Mouse (Mus musculus): ENCODE measurements at regions not wholly inside any gene's neighbourhood (a gene's known extent, or its start where the extent isn't known, plus 50 kb on each side); places are given as distances from the start of the nearest gene placed in this dataset.

DNA sequence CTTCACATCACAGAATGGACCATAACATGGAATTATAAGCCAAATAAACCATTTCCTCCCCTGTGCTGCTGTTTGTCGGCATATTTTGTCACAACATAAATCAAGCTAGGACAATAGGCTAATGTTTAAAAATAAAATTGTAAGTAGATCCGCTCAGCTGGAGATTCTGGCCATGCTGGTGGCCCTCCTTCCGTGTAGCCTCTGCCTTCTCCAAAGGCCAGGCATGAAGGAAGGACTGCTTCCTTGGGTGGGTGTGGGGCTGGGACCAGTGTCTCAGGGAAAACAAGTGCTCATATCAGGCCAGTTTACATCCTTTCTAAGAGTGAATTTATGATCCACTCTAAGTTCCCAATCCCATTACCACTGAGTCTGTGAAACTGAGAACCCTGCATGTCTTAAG lies 206.3 kb upstream of the Ppp2r2d start:
- no peak for DNase-seq (ENCODE audit: low read depth, low spot score)

DNA sequence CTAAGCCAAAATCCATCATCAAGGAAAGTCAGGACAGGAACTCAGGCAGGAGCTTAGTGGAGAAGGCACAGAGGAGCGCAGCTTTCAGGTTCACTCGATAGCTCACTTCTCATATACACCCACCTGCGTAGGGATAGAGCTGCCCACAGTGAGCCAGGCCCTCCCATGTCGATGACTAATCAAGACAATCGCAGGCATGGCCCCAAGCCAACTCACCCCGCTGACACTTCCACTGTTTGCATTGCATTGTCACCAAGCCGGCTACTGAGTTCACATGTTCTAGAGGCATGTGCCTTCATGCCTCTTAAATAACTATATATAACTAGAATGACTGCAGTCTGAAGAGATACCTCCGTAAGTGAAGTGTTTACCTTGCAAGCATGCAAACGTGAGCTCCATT lies 219.8 kb upstream of the Ppp2r2d start:
- no peak for DNase-seq (ENCODE audit: low read depth, low spot score)

DNA sequence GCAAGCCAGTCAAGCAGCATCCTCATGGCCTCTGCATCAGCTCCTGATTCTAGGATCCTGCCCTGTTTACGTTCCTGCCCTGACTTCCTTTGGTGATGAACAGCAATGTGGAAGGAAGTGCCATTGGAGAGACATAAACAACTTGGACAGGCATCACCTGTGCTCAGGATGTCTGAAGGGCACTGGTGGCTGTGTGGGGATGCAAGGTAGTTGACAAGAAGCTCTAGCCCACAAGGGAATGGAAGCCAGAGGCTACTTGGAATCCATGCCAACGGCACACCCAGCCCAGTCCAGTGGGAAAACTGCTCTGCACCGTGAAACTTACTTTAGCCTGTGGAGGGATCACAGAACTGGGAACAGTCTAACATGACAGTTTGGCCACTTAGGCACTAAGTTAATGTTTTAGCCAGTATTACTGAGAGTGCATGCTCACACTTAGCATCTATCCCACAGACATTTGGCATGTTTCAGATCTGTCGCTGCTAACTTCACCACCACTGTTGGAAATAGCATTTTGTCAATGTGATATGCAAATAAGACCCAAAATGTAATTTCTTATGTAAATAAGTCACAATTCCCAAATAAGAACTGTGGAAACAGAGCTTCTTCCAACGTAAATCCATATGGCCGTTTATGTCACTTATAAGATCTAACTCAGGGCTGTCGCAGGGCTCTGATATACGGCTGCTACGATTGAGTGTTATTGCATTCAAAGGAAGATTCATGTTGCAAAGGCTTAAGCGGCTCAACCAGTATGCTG lies 223.5 kb upstream of the Tcerg1l start:
- DNase-seq (ENCODE audit: low read depth, low spot score), result no peak

DNA sequence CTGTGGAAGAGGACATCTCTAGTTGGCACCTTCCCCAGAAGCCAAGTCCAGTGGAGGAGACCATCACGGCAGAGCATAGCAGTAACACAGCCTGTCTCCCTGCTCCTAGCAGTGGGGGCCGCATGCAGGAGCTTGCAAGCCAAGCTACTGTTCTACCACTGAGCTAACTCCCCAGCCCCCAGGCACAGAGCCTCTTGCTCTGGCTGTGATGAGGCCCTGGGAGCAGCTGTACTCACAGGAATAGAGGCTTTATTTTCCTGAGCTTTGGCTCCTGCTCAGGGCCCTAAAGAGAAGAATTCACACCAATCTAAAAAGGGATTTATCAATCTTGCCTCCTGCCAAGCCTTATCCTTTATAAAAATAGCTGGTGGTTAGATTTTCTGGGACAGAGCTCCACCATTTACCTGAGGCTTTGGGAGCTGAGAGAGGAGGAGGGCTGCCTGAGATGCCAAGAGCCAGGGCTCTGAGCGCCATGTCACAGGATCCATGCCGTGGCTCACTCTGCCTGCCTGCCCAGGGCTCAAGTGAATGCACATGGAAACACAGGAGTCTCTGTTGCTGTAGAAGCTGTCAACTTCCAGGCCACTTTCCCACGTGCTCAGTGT lies 222.7 kb upstream of the Tcerg1l start:
- DNase-seq (ENCODE audit: low read depth, low spot score), result no peak

DNA sequence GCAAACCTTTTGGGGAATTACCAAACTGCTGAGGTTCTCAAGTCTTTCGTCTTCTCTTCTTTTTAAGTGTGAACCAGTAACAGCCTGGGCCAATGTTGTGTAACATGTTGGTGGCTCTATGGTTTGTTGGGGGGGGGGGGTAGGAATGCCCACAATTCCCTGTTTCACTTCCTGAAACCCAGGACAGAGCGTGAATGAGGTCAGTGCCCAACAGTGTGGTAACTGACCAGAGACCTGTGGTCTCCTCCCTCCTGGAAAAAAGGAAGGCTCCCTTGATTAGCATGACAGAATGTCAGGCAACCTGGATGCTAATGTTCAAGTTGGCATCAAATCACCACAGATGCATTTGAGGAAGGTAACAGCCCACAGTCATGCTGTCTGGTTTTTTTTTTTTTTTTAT lies 218.9 kb upstream of the Tcerg1l start:
- DNase-seq (ENCODE audit: low read depth, low spot score), result no peak

DNA sequence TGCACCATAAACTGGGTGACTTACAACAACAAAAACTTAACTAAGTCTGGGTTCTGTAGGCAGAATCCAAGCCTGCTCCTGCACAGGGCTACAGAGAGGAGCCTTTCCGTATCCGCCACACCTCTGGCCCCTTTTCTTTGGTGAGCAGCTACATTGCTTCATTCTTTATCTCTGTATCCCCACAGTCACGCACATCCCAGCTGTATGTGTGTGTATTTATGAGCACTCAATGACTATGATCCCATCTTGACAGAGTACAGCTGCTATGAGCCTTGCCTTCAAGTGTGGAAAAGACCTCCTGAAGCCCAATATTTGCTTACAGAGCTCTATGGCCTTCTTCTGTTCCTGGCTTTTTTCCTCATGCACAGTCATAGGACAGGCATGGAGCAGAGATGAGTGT lies 212.1 kb upstream of the Tcerg1l start:
- no peak for DNase-seq (ENCODE audit: low read depth, low spot score)

DNA sequence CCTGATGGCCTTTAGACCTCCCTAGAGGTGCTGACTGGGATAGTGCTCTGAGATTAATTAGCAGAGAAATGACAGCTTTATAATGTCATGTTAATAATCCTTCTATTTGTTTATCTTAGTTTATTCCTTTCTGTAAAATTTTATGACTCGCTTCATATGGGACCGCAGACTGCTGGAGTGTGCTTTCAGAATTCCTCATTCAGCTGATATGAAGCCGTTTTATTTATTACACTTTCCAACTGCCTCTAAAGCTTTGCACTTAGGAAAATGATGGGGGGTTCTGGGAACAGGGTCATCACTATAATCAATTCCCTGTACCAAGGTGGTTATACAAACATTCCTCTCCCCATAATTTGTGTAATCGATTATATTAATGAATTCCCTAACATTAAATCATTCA lies 211.6 kb upstream of the Tcerg1l start:
- DNase-seq (ENCODE audit: low read depth, low spot score), result no peak

DNA sequence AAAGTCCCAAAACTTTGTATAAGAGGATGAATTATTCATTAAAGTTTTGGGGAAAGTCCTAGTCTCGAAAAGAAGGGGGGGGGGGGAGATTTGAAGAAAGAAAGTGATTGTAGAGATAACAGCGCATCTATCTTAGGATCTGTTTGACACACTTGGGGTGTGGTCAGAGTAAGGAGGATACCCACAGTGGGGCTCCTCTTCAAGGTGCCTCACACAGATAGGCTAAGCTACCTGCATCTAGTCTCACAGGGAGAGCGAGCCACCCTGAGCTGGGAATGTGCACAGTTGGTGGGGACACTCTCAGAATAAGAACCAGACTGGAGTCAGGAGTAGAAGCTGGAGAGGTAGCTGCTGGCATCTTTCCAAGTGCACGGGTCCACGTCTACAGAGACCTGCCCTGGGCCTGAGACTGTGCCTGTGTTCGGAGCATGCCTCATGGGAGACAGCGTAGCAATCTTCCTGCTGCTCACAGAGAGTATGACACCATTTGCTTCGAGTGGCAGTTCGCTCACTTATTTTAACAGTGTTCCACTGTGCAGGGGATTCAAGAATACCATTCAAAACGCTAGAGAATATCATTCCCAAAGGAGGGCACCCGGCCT lies 208.9 kb upstream of the Tcerg1l start:
- no peak for DNase-seq (ENCODE audit: low read depth, low spot score)

DNA sequence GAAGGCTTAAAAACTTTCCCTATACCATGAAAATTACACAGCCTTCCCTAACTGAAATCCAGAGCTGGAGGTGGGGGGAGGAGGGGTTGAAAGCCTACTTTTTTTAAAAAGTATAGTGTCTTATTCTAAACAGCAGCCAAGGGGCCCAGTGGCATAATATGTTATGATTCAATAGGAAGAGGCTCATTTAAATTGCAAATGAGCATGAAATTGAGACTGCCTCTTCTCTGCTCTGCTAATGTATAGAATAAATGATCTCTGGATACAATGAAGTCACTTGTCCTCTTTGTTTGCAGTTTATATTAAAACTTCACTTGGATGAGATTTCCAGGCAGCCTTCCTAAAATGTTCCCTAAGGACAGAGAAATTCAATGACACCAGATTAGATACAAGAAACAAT lies 208.4 kb upstream of the Tcerg1l start:
- no peak for DNase-seq (ENCODE audit: low read depth, low spot score)

DNA sequence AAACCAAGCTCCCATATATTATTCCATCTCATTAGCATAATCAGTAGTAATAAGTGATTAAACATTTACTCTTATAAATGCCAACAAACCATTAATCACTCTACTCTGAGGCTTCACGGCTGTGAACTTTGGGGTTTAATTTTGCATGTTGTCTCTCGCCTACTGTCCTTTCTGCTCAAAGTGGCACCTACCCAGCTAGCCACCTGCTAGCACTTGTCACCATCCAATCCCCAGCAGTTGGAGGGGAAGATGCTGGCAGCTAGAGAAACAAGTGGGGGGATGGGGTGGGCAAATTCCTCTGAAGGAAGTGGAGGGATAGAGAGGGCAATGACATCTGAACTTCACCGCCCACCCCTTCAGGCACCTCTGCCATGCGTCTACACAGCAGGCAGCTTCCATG lies 204.2 kb upstream of the Tcerg1l start:
- no peak for DNase-seq (ENCODE audit: low read depth, low spot score)

DNA sequence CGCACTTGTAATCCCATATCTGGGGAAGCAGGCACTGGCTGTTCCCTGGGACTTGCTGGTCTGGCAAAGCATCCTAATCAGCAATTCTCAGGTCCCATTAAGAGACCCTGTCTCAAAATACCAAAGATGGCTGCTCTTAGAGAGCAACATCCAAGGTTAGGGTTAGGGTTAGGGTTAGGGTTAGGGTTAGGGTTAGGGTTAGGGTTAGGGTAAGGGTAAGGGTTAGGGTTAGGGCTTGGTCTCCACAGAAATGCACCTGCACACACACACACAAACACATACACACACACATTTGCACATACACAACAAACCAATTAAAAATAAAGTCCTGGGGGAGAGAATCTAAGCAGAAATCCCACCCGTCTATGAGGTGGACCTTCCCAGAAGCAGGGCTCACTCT lies 195.8 kb upstream of the Tcerg1l start:
- no peak for DNase-seq (ENCODE audit: low read depth, low spot score)

DNA sequence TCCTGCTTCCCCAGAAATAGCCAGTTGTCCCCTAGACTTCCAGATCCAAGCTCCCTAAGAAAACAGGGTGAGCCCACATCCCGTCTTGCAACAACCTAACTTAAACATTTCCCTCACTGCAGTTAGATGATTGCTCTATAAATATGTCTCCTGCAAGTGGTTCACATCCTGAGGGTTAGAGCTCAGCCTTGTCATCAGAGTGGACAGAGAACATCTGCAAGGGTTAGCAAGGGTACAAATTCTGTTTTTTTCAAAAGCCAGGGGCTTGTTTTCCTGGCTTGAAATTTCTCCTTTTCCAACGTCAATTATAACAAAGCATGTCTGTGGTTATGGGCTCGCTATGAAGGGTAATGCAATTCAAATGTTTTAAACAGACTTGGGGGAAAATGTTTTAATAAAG lies 169.8 kb upstream of the Tcerg1l start:
- no peak for DNase-seq (ENCODE audit: low read depth, low spot score)

DNA sequence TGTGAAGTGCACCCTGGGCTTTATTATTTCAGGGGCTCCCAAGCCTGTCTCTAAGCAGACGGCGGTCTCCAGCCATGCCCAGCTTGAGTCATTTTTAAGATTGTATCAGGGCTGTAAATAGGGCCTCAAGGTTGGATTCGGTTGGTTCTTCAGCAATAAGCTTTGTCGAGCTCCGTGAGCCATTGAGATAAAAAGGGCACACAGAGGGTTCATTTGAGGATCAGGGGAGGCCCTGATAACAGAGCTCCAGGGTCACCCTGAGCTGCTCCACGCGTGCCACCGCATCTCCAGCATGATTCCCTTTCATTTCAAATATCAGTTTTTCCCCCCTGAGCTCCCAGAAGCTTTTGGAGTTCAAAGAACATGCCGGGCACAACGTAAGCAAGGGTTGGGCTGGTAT lies 154.1 kb upstream of the Tcerg1l start:
- DNase-seq (ENCODE audit: low read depth, low spot score), result no peak

DNA sequence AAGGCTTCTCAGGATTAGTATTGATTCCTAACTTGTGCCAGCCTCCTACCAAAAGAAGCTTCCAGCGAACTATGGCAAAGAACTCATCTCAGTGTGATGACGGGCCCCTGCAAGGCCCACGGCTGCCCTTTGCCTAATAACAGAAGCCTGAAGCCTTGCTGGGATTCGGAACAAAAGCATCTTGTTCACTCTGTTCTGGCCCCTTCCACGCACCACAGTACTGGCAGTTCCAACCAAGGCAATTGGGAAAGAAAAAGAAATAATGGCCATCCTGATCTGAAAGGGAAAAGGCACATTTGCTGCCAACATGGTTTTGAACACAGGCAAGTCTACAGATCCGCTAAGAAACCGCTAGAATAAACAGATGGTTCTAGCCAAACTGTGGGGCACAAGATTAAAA lies 150.4 kb upstream of the Tcerg1l start:
- DNase-seq (ENCODE audit: low read depth, low spot score), result no peak

DNA sequence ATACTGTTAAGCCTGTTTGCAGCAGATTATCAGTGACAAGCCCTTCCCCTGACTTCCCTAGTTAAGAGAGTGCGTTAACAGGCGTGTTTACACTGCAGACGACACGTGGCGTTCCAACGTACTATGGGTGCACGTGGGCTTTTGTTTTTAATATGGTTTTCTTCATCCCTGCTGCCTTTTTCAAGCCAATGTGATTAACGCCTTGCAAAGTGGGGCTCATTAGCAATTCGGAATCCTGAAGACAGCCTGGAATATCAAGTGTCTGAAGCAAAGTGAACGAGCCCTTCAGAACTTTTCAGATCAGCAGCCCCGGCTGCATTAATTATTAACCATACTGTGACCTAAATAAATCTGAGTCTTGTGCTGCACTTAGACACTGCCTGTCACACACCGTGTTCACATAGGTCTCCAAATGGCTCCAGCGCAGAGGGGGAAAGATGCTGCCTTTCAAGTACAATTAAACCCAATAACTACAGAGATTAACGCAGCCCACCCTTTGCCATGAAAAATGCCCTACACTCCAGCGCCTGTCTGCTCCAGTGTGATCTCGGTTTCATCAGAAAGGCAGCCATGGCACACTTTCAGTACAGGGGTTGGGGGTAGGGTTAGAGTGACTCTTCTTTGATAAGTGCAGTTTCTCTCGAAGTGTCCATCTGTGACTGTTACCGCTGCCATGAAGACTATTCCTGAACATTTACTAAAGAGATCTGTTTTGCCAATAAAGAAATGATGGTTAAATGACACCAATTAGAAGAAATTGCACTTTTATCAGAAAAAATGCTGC lies 140.7 kb upstream of the Tcerg1l start:
- no peak for DNase-seq (ENCODE audit: low read depth, low spot score)

DNA sequence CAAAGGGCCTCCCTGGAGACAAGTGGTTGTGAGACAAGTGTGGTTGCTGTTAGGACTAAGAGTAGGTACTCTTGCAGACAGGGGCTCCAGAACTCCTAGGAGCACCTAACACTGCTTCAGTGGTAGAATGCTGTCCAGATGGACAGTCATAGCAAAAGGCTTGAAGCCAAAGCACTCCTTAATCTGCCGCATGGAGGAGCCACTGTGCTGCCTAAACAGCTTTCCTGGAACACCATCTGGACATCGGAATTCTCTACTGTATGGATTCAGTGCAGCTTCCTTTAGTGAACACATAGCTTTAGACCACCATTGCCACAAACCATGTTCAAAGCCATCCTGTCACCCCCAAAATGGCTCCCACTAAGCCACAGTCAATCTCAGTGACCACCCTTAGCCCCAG lies 128.6 kb upstream of the Tcerg1l start:
- no peak for DNase-seq (ENCODE audit: low read depth, low spot score)

DNA sequence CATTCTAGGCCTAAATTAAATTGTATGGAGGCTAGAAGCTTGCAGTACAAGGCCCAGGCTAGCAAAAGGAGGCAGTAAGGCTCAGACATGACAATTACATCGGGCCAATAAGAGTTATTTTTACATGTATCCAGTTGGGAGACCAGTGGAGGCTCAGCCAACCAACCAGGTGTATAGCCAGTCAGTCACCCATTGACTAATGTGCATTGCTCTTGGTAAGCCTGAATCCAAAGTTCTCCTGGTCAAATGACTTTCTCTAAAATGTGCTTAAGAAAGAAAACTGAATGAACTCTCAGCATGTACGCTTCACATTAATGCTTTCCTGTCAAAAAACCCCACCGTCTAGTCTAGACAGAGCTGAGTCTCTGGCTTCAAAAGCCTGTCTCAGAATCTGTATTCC lies 127.4 kb upstream of the Tcerg1l start:
- DNase-seq (ENCODE audit: low read depth, low spot score), result no peak

DNA sequence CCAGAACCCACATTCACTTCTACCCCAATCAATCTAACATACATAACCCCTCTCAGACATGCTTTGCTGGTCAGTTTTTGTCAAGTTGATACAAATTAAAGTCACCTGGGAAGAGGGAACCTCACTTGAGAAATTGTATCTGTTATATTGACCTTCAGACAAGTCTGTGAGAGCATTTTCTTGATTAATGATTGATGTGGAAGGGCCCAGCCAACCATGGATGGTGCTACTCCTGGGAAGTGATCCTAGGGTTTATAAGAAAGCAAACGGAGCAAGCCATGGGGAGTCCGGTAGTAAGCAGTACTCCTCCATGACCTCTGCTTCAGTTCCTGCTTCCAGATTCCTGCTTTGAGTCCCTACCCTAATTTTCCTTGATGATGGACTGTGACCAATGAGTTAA lies 116.6 kb upstream of the Tcerg1l start:
- no peak for DNase-seq (ENCODE audit: low read depth, low spot score)

DNA sequence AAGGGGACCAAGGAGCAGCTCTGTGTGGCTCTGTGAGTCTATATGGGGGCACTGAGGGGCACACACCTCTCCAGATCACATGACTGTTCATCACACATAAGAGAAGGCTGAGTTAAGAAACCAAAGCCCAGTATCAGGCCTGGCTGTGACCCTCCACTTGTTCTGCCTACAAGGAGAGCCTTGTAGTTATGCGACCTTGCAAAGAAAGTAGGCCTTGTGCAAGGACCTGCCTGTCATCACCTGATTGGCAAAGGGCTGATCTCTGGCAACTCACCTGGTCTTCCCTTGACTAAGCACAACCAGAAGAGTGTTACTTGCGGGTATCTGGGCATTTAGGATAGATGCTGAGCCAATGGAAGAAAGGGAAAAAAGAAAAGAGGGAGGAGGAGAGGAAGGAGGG lies 107.7 kb upstream of the Tcerg1l start:
- no peak for DNase-seq (ENCODE audit: low read depth, low spot score)

DNA sequence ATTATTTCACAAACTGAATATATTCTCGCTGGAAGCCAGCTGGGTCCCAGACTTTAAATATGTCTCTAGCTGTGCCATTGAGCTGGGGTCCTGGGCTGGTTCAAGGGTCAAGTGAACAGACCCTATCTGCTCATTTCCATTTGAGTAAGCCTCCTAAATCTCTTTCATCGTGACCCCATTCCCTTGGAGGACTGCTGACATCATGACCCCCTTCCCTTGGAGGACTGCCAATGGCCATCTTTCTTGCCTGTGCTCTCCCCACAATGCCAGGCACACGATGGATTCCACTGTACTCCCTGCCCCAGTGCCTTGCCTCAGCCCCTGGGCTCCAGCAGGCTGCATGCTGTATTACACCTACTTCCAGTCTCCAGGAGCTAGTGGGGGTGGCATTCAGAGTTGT lies 106.5 kb upstream of the Tcerg1l start:
- DNase-seq (ENCODE audit: low read depth, low spot score), result no peak

DNA sequence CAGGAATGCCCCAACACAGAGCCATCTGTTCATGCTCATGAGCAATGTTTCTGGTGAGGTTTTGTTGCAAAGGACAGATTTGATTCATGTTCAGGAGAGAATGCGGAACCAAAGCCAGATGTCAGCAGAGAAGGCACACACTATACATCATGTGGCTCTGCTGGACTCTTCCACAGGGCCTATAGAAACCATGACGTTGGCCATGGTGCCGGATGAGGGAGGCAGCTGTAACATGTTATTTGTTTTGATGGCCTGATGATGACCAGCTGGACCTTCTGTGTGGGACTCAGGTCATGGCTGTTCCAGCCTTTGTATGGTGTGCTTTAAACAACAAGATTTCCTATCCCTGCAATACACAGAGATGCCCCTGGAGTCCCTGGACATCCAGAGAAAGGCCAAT lies 105.5 kb upstream of the Tcerg1l start:
- no peak for DNase-seq (ENCODE audit: low read depth, low spot score)

DNA sequence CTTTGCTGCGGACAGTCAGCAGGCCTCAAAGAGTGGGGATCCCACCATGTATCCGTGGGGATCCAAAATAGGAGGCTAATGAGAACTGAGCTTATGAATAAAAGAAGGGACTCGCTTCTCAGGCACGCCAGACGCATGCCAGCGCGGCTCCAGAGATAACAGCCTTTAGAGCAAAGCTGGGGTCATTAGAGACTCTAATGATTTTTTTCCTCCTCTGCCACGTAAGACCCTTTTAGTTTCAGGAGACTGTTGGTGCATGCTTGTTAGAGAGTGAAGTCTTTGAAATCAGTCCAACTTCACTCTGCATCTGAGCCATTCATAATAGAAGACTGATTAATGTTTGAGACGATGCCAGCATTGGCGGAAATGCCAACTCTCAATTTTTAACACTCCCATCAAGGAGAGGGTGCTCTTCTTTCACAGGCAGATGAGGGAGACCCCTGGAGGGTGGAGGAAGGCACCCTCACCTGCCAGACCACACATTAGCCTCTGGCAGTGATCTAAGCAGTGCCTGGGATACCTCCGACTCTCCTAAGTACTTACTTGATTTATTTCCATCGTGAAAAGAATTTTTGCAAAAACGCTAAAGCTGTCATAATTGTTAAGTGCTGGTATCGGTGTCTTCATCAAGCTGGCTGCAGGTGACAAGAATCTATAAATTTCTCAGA lies 104.0 kb upstream of the Tcerg1l start:
- DNase-seq (ENCODE audit: low read depth, low spot score), result no peak
